Mouse (Mus musculus): Measurements from ENCODE around the gene Scgb2b21.
"Not testable (repeated sequence)": the region's sequence is repeated elsewhere in the genome, so short reads cannot be mapped to it uniquely, and the experiment has no call there.

The Scgb2b21 gene

DNA sequence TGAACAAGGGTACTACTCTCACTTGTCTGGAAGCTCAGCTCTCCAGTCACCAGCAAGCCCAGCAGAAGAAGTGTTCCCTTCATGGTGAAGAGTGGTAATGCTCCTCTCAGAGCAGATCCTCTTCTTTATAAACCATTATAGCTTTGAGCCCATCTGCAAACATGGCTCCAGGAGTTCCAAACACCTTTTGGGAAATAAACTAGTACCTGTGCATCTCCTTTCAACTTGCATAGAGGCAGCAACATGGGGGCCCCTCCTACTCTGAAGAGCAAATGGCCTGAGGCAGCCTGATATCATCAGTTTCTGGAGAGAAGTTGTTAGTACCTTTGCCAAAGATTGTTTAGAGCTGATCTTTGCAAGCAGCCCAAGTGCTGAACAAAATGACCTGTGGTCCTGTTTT lies at the start of gene Scgb2b21:
Gene Scgb2b21 (minus strand): TSS at position 101 of the 400 bp plus-strand sequence.
- DNase-seq (ENCODE audit: low read depth, low spot score), result no peak

DNA sequence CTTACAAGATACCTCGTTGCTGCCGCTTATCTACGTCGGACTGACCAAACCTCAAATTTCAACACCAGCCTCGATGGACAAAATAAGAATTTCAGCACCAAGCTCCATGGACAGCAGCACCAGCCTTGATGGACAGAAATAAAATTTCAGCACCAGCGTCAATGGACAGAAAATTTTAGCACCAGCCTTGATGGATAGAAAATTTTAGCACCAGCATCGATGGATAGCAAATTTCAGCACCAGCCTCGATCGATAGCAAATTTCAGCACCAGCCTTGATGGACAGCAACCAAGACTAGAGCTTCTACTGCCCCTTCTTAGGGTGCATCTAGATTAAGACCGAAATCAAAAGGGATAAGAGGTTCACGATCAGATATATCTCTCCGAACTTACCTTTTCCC lies 23.2 kb upstream of the Scgb2b21 start:
- DNase-seq (ENCODE audit: low read depth, low spot score), result not testable (repeated sequence)

All from CD4-positive helper T cell, adult 2 months (primary cell).